Mouse (Mus musculus): ENCODE results near the gene Map2k4. TPM values are rescaled to one million over a fixed set of nuclear protein-coding genes. Genes with fewer than 3 reads are reported as not detected.

Map2k4 gene
- polyA plus RNA-seq, 1 experiment from 2014 or later: 68.7 TPM

DNA sequence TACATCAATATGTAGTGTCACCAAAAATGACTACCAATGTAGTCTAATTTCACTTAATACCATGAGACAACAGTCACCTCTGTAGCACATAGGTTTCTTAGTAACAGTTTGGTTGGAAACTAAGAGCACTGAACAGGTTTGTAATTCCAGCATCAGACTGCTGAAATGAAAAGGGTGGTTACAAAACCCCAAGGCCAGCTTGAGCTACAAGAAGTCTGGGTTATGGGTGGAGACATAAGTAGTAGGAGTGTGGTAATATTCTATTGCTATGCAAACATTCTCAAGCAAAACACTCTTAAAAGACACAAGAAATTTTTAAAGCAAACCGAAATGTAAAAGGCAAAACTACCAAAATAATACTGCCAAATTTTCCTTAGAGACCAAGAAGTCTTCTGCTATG lies 16.6 kb downstream of the Map2k4 start:
- Histone ChIP-seq H3K9me3 (replicated peaks) (no peaks in the 10 kb centered on the region), H3K27ac (no peak overlapping the region), H3K9ac (no peak overlapping the region), H3K36me3 (no peaks in the 10 kb centered on the region), H3K4me1 (0 out of 2 replicates have a peak, but pooled peaks cover 2% of the 10 kb centered on the region), H3K4me2 (replicated peaks) (no peak overlapping the region), H3K27me3 (no peaks in the 10 kb centered on the region), H3K4me3 (no peak overlapping the region)
- 94% methylated on average over 1 of the region's 1 CpGs for WGBS
- ATAC-seq (ENCODE audit: low FRiP score): no peak

DNA sequence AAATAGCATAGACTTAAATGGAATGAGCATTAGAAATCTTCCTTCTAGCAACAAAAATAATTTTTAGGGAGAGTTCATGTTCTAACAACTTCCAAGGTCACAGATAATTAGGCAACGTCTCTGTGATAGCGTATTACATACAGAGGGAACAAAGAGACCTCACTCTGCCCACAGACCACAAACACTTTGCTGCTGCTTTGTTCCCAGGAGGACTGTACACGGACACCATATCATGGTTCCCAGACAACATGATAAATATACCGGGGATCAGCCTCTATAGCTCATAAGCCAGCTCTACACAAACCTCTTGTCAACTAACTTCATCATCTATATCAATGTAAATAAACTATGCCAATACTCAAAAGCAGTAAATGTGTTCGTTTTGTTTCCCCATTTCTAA lies 18.1 kb downstream of the Map2k4 start:
- WGBS: 77% methylated on average over 5 of the region's 5 CpGs
- 0 out of 2 replicates have a peak, but pooled peaks cover 2% of the 10 kb centered on the region for H3K4me1 ChIP-seq
- H3K27me3 ChIP-seq: no peaks in the 10 kb centered on the region
- H3K4me3 ChIP-seq: no peak overlapping the region
- no peak overlapping the region for H3K27ac ChIP-seq
- no peaks in the 10 kb centered on the region for H3K9me3 ChIP-seq (replicated peaks)
- no peaks in the 10 kb centered on the region for H3K36me3 ChIP-seq
- no peak overlapping the region for H3K9ac ChIP-seq
- ATAC-seq (ENCODE audit: low FRiP score): no peak
- H3K4me2 ChIP-seq (replicated peaks): no peak overlapping the region

DNA sequence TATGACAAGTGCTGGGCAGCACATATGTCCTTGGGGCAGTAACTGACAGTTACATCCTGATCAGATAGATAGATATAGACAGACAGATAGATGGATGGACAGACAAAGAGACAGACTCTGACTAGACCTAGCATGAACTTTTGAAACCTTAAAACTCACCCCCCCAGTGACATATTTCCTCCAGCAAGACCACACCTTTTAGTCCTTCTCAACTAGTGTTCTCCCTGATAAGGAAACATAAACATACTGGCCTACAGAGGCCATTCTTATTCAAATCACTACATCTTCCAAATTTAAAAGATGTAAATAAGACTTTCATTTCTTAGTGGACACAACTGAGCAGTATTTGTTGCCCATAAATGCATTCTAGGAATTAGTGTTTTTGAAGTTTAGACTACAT lies 19.7 kb downstream of the Map2k4 start:
- no peaks in the 10 kb centered on the region for H3K27me3 ChIP-seq
- H3K4me3 ChIP-seq: no peak overlapping the region
- no peak overlapping the region for H3K9ac ChIP-seq
- H3K36me3 ChIP-seq: no peaks in the 10 kb centered on the region
- H3K27ac ChIP-seq: no peak overlapping the region
- no peak for ATAC-seq (ENCODE audit: low FRiP score)
- no peaks in the 10 kb centered on the region for H3K9me3 ChIP-seq (replicated peaks)
- H3K4me1 ChIP-seq: 0 out of 2 replicates have a peak, but pooled peaks cover 2% of the 10 kb centered on the region
- H3K4me2 ChIP-seq (replicated peaks): no peak overlapping the region

DNA sequence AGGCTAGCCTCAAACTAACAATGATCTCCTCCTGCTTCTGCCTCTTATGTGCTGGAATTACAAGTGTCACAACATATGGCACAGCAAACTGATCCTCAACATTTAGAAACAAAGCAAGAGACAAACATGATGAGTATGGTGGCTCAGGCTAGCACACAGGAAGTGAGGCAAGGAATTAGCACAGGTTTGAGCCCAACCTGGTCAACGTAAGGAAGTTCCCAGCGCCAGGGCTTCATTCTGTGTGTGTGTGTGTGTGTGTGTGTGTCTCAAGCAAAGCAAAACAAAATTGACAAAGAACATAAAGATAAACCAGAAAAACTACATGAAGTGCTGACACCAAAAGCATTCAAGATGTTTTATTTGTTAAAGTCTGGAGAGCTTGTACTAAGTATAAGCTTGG lies 27.2 kb downstream of the Map2k4 start:
- 96% methylated on average over 2 of the region's 2 CpGs for WGBS

DNA sequence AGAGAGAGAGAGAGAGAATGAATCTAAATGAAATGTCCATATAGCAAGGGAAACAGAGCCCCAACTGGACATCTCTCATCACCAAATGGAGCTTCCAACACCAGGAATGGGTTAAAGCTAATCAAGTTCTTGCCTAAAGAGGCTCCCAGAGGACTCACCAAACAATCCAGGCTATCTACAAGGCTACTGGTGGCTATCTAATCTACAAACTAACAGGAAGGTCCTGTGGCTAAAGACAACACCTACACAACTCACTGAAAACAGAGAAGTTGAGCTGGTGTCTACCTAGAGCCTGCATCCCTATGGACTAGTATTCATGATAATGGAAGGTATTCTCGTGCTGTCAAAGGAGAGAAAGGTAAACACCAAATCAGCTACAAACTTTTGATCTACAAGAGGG lies 28.7 kb downstream of the Map2k4 start:
- H3K9me3 ChIP-seq (replicated peaks): no peaks in the 10 kb centered on the region
- H3K27me3 ChIP-seq: no peaks in the 10 kb centered on the region
- H3K27ac ChIP-seq: no peak overlapping the region
- no peak for ATAC-seq (ENCODE audit: low FRiP score)
- H3K4me2 ChIP-seq (replicated peaks): no peak overlapping the region
- 85% methylated on average over 1 of the region's 1 CpGs for WGBS
- H3K36me3 ChIP-seq: no peaks in the 10 kb centered on the region
- H3K4me1 ChIP-seq: no peaks in the 10 kb centered on the region
- H3K9ac ChIP-seq: no peak overlapping the region
- no peak overlapping the region for H3K4me3 ChIP-seq

More for the DNA sequence above, 27.2 kb downstream of the Map2k4 start:
- no peaks in the 10 kb centered on the region for H3K27me3 ChIP-seq
- no peak overlapping the region for H3K27ac ChIP-seq
- H3K9me3 ChIP-seq (replicated peaks): no peaks in the 10 kb centered on the region
- no peak overlapping the region for H3K4me2 ChIP-seq (replicated peaks)
- H3K36me3 ChIP-seq: no peaks in the 10 kb centered on the region
- H3K4me1 ChIP-seq: no peaks in the 10 kb centered on the region
- no peak overlapping the region for H3K9ac ChIP-seq
- no peak for ATAC-seq (ENCODE audit: low FRiP score)
- H3K4me3 ChIP-seq: no peak overlapping the region

DNA sequence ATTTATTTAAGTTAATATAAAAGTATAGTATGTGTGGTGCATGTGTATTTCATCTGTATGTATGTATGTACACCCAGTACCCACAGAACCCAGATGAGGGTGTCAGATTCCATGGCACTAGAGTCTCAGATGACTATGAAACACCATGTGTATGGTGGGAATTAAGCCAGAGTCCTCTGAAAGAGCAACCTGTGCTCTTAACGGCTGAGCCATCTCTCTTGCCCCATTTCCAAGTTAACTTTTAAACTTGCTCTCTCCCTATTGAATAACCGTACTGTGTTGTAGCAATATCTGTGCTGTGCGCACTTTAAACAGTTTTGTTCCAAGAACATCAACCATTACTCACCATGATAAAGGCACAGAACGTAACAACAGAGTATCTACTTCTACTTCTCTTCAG lies 33.9 kb downstream of the Map2k4 start:
- no peak overlapping the region for H3K9ac ChIP-seq
- H3K4me3 ChIP-seq: no peak overlapping the region
- WGBS: 93% methylated on average over 4 of the region's 4 CpGs
- no peaks in the 10 kb centered on the region for H3K4me1 ChIP-seq
- ATAC-seq (ENCODE audit: low FRiP score): no peak
- no peaks in the 10 kb centered on the region for H3K9me3 ChIP-seq (replicated peaks)
- no peak overlapping the region for H3K4me2 ChIP-seq (replicated peaks)
- H3K27ac ChIP-seq: no peak overlapping the region
- H3K27me3 ChIP-seq: no peaks in the 10 kb centered on the region
- no peaks in the 10 kb centered on the region for H3K36me3 ChIP-seq

DNA sequence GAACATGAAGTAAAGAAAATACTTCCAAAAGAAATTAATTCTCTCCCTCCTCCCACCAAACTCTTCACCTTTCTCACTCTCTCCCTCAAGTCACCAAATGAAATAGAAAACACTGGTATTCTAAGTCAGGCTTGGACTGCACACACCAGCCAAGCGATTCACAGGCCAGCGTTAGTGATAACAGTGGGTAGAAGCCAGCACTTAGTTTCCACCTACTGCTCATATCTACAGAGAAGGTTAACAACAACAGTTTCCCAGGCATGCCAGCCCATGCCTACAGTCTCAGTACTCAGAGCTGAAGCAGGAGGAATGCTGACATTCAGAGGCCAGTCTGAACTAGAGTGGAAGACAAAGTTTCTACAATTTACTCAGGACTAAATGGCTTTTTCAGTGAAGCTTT lies 34.5 kb downstream of the Map2k4 start:
- WGBS: 94% methylated on average over 2 of the region's 2 CpGs
- Histone ChIP-seq H3K4me3 (no peak overlapping the region), H3K27ac (no peak overlapping the region), H3K27me3 (no peaks in the 10 kb centered on the region), H3K4me1 (no peaks in the 10 kb centered on the region), H3K36me3 (no peaks in the 10 kb centered on the region), H3K9me3 (replicated peaks) (no peaks in the 10 kb centered on the region), H3K9ac (no peak overlapping the region), H3K4me2 (replicated peaks) (no peak overlapping the region)
- no peak for ATAC-seq (ENCODE audit: low FRiP score)

DNA sequence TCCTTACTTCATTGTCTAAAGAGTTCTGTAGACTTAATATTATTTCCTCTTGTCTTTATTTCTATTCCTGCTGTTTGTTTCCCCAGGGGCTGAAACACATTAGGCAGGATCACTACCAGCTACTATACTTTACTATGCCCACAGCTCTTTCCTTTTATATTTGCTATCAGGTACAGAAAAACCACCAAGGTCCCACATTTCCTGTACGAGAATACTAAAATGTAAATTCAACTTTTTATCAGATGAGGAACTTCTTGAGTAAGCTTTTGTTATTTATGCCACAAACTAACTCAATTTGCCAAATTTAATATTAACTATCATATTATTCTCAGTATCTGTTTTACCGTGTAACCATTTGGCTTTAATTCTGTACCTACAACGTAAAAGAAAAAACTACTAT lies 37.6 kb downstream of the Map2k4 start:
- no peak overlapping the region for H3K27ac ChIP-seq
- H3K9ac ChIP-seq: no peak overlapping the region
- 91% methylated on average over 3 of the region's 3 CpGs for WGBS
- no peaks in the 10 kb centered on the region for H3K27me3 ChIP-seq
- H3K36me3 ChIP-seq: no peaks in the 10 kb centered on the region
- no peak for ATAC-seq (ENCODE audit: low FRiP score)
- no peak overlapping the region for H3K4me3 ChIP-seq
- H3K9me3 ChIP-seq (replicated peaks): no peaks in the 10 kb centered on the region
- H3K4me2 ChIP-seq (replicated peaks): no peak overlapping the region
- no peaks in the 10 kb centered on the region for H3K4me1 ChIP-seq

DNA sequence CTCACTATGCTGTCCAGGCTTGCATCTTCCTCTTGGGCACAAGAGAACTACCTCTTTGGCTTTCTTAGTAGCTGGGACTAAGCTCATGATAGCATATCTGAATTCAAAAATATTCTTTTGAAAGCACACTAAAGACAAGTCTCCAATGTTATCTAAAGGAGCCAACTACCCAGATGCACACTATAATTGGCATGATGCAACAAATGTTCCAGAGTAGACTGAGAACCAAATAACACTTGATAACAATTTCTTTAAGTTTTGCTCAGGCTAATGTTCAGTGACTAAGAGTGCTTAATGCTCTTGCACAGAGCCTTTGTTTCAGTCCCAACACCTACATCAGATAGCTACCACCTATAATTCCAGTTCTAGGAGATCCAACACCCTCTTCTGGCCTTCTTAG lies 40.7 kb downstream of the Map2k4 start:
- Histone ChIP-seq H3K9me3 (replicated peaks) (no peaks in the 10 kb centered on the region), H3K9ac (no peak overlapping the region), H3K27me3 (no peaks in the 10 kb centered on the region), H3K36me3 (no peaks in the 10 kb centered on the region), H3K4me2 (replicated peaks) (no peak overlapping the region), H3K4me3 (no peak overlapping the region), H3K4me1 (no peaks in the 10 kb centered on the region), H3K27ac (no peak overlapping the region)
- no peak for ATAC-seq (ENCODE audit: low FRiP score)

DNA sequence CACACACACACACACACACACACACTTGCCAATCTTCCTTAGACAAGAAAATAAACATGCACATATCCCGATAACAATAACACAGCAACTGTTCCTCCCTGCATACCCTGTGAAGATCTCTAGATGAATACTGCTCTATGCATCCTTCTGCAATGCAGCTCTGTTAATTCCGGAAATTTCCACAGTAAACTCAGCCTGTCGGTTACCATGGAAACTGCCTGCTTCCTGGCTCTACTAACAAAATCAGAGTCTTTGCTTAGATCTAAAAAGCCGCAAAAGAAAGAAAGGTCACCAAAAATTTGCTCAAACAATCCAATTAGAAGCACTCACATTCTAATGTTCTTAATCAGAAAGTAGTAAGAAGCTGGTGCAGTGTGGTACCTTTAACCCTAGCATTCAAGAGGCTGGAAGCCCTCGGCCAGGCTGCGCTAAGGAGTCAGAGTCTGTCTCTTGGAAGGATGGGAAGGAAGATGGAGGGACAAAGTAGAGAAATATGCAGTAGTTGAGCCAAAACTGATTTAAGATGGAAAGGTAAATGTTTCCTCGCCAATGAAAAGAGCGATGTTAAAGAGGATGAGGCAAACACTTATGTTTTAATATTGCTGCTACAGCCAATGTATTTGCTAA lies 42.3 kb downstream of the Map2k4 start:
- Histone ChIP-seq H3K4me3 (no peak overlapping the region), H3K4me1 (no peaks in the 10 kb centered on the region), H3K27ac (no peak overlapping the region), H3K4me2 (replicated peaks) (no peak overlapping the region), H3K9me3 (replicated peaks) (no peaks in the 10 kb centered on the region), H3K27me3 (no peaks in the 10 kb centered on the region), H3K9ac (no peak overlapping the region), H3K36me3 (no peaks in the 10 kb centered on the region)
- no peak for ATAC-seq (ENCODE audit: low FRiP score)
- 87% methylated on average over 8 of the region's 8 CpGs for WGBS

DNA sequence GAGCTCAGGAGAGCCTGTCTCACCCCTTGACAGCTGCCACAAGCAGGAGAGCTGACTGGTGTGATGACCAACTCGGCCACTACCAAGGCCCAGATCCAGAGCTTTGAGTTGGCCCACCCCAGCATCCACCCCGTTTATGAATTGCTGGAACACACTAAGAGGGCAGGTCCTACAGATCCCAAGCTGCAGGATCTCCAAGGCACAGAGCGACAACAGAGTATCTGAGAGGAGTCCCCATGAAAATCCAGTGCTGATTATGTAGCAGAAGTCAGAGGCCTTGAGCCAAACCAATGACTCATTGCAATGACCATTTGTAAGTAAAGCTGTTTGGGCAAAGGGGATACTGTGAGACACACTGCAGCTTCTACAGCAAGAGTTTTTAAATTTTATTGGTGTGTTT lies 44.2 kb downstream of the Map2k4 start:
- Histone ChIP-seq H3K4me1 (no peaks in the 10 kb centered on the region), H3K9ac (no peak overlapping the region), H3K36me3 (no peaks in the 10 kb centered on the region), H3K27me3 (no peaks in the 10 kb centered on the region), H3K27ac (no peak overlapping the region), H3K4me2 (replicated peaks) (no peak overlapping the region), H3K4me3 (no peak overlapping the region), H3K9me3 (replicated peaks) (no peaks in the 10 kb centered on the region)
- no peak for ATAC-seq (ENCODE audit: low FRiP score)
- WGBS: 92% methylated on average over 3 of the region's 3 CpGs

DNA sequence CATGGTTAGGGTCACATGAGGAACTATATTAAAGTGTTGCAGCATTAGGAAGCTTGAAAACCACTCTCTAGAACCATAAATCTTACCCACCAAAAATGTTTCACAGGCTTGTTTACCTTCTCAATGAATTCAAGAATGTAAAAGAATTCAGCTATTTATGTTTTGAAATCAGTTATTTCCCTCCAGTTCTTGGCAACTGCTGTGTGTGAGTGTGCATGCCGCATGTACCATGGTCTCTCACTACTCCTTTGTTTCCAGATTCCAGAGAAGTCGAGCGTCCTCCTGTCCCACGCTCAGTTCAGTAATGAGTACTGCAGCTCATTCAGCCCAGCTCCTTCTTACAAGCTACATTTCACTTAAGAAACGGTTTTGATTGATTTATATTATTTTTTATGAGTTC lies 47.3 kb downstream of the Map2k4 start:
- Histone ChIP-seq H3K4me2 (replicated peaks) (no peak overlapping the region), H3K4me3 (no peak overlapping the region), H3K4me1 (no peaks in the 10 kb centered on the region), H3K9me3 (replicated peaks) (no peaks in the 10 kb centered on the region), H3K9ac (no peak overlapping the region), H3K27me3 (no peaks in the 10 kb centered on the region), H3K27ac (no peak overlapping the region), H3K36me3 (no peaks in the 10 kb centered on the region)
- ATAC-seq (ENCODE audit: low FRiP score): no peak
- WGBS: 86% methylated on average over 5 of the region's 5 CpGs

DNA sequence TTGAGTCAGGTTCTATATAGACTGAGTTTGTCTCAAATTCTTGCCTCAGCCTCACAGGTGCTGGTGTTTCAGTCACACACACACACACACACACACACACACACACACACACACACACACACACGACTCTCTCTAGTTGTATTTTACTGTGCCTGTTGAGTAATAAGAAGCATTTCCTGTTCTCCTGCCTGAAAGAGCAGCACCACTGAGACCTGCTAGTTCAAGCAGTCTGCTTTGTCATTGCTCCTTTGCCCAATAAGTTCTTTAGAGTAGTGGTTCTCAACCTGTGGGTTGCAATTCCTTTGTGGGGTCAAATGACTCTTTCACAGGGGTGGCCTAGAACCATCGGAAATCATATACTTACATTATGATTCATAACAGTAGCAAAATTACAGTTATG lies 47.7 kb downstream of the Map2k4 start:
- WGBS: 78% methylated on average over 2 of the region's 2 CpGs
- no peak for ATAC-seq (ENCODE audit: low FRiP score)
- no peaks in the 10 kb centered on the region for H3K4me1 ChIP-seq
- H3K36me3 ChIP-seq: no peaks in the 10 kb centered on the region
- H3K27ac ChIP-seq: no peak overlapping the region
- no peaks in the 10 kb centered on the region for H3K9me3 ChIP-seq (replicated peaks)
- H3K4me3 ChIP-seq: no peak overlapping the region
- no peaks in the 10 kb centered on the region for H3K27me3 ChIP-seq
- no peak overlapping the region for H3K4me2 ChIP-seq (replicated peaks)
- no peak overlapping the region for H3K9ac ChIP-seq

All from hindbrain, embryonic 12.5 days (tissue).